Mouse (Mus musculus): ENCODE measurements at regions not wholly inside any gene's neighbourhood (a gene's known extent, or its start where the extent isn't known, plus 50 kb on each side); places are given as distances from the start of the nearest gene placed in this dataset.
"Not testable (repeated sequence)": the region's sequence is repeated elsewhere in the genome, so short reads cannot be mapped to it uniquely, and the experiment has no call there.

DNA sequence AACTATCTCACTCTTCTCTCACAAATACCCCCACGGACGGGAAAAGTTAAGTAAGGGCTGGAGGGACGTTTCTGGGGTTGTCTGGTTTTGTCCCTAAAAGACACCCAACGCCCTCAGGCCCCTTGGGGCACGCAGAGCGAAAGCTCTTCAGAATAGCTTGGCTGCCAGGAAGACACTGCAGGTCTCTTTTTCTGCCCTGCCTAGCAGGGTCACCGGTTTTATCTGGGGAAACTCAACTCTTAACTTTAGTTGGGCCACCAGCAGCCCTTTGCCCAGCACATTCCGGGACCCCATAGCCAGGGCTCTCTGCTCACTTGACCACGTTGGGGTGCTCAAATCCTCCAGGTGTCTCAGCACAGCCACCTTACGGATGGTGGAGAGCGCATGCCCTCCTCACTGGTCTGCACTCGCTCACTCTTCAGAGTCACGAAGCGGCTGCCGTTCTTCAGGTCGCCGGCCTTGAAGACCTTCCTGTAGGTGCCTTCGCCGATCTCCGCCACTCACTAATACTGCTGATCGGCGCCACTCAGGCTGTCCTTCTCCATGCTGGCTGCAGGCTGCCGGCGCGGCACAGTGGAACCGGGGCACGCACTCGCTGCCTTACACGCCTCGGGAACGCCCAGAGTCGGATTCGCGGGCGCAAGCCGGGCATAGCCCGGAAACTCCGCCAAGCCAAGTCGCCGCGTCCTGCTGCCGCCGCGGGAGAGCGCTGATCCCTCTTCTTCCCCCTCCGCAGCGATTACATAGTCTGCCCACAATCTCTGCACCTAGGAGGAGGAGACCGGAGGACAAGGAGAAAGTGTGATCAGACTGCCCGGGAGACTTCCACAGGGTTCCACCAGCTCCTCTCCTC is 83.0 kb downstream of the Ulbp1 start:
- Histone ChIP-seq H3K4me3 (ENCODE audit: insufficient read depth, low read length) (peak overlapping the region; percentile 70), H3K4me1 (ENCODE audit: control insufficient read depth, insufficient read depth, low read length) (no peaks in the 10 kb centered on the region), H3K27ac (ENCODE audit: insufficient read depth, low read depth, low read length) (no peak overlapping the region)
- TF ChIP-seq CTCF (IDR thresholded peaks at IDR 0.05; ENCODE audit: low read depth, low read length) (no peak), POLR2A (IDR thresholded peaks at IDR 0.05; ENCODE audit: borderline replicate concordance, low read depth, low read length) (no peak)

- H3K4me1 ChIP-seq (ENCODE audit: control insufficient read depth, insufficient read depth, low read length); H3K4me3 ChIP-seq (ENCODE audit: insufficient read depth, low read length): not testable (repeated sequence)
Measured at GRCm38 (mm10) chr10:7358791-7359190, 114.6 kb downstream of the Ulbp1 start.

DNA sequence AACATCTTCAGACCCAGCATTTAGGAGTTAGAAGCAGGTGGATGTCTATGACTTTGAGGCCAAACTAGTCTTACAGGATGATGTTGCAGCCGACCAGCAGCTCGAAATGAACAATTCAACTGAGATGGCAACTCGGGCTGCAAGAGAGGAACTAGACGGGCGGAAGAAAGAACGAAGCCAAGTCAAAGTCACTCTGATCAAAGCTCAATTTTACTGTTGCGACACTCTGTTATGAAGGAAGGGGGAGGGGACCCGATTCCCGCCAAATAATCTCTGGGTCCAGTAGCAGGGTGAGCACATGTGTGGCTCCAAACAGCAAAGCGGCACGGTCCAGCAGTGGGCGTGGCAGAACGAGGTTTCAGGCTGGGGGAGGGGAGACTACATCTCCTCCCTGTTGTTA is 129.1 kb downstream of the Ulbp1 start:
- H3K4me3 ChIP-seq (ENCODE audit: insufficient read depth, low read length); H3K27ac ChIP-seq (ENCODE audit: insufficient read depth, low read depth, low read length); H3K4me1 ChIP-seq (ENCODE audit: control insufficient read depth, insufficient read depth, low read length): not testable (repeated sequence)

More at GRCm38 (mm10) chr10:7358791-7359190, 114.6 kb downstream of the Ulbp1 start:
- not testable (repeated sequence) for H3K27ac ChIP-seq (ENCODE audit: insufficient read depth, low read depth, low read length)

DNA sequence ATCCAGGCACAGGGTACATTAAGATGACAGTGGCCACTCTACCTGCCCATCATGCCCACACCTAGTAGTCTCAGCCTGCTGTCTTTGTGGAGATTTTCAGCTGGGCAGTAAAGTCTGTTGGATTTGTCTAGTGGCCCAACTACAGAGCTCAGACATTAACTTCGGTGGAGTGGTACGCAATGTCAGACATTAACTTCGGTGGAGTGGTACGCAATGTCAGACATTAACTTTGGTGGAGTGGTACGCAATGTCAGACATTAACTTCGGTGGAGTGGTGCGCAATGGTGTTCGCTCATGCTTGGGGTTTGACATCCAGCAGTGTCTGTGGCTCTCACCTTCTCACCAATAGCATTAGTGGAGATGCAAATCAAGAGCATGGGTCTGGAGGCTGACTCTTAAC is 129.7 kb downstream of the Ulbp1 start:
- not testable (repeated sequence) for H3K4me3 ChIP-seq (ENCODE audit: insufficient read depth, low read length); H3K27ac ChIP-seq (ENCODE audit: insufficient read depth, low read depth, low read length); H3K4me1 ChIP-seq (ENCODE audit: control insufficient read depth, insufficient read depth, low read length)

- no peak overlapping the region for H3K4me3 ChIP-seq (ENCODE audit: insufficient read depth, low read length)
- no peaks in the 10 kb centered on the region for H3K4me1 ChIP-seq (ENCODE audit: control insufficient read depth, insufficient read depth, low read length)
- TF ChIP-seq POLR2A (IDR thresholded peaks at IDR 0.05; ENCODE audit: borderline replicate concordance, low read depth, low read length), result no peak
- peak; percentile 57 for TF ChIP-seq CTCF (IDR thresholded peaks at IDR 0.05; ENCODE audit: low read depth, low read length)
- H3K27ac ChIP-seq (ENCODE audit: insufficient read depth, low read depth, low read length), result no peak overlapping the region
Measured at GRCm38 (mm10) chr10:7333077-7333747, 121.2 kb upstream of the Cnksr3 start.

DNA sequence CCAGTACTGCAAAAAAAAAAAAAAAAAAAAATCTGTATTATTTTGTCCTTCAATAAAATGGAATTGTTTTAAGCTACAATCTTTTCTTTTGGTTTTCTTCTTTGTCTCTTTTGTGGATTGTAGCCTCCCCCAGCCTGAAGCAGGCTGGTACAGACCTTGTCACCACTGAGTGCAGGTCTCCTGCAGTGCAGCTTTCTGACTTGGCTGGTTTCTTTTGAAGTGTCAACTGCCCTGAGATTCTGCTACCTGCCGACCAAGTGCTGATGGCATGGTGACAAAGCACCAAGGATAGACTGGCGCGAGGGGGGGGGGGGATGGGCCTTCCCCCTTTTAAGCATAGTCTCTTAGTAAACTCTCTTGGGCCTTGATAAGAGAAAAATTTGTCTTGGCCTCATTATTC is 116.2 kb upstream of the Cnksr3 start:
- no peak overlapping the region for H3K27ac ChIP-seq (ENCODE audit: insufficient read depth, low read depth, low read length)
- no peak for TF ChIP-seq POLR2A (IDR thresholded peaks at IDR 0.05; ENCODE audit: borderline replicate concordance, low read depth, low read length)
- no peak for TF ChIP-seq CTCF (IDR thresholded peaks at IDR 0.05; ENCODE audit: low read depth, low read length)
- H3K4me3 ChIP-seq (ENCODE audit: insufficient read depth, low read length), result no peak overlapping the region
- H3K4me1 ChIP-seq (ENCODE audit: control insufficient read depth, insufficient read depth, low read length), result no peaks in the 10 kb centered on the region

- not testable (repeated sequence) for H3K27ac ChIP-seq (ENCODE audit: insufficient read depth, low read depth, low read length); H3K4me1 ChIP-seq (ENCODE audit: control insufficient read depth, insufficient read depth, low read length); H3K4me3 ChIP-seq (ENCODE audit: insufficient read depth, low read length)
Measured at GRCm38 (mm10) chr10:7327046-7327445, 115.0 kb upstream of the Cnksr3 start.

DNA sequence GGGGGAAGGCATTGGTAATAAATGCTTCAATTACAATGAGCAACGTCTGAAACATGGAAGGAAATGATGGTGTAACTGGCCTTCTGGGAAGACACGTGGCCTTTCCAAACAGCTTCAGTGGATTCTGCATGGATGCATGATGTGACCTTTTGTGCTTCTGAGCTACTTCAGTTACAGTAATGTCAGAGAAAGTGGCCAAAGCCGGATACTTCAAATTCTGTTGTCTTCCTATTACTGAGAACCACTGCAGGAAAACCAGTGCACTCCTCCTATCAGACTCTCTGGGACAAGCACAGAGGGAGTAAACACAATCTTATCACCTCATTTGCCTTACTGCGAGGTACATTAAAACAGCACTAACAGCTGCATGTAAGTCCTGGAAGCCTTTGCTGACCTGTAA is 113.0 kb upstream of the Cnksr3 start:
- Histone ChIP-seq H3K4me3 (ENCODE audit: insufficient read depth, low read length) (no peak overlapping the region), H3K27ac (ENCODE audit: insufficient read depth, low read depth, low read length) (no peak overlapping the region), H3K4me1 (ENCODE audit: control insufficient read depth, insufficient read depth, low read length) (no peaks in the 10 kb centered on the region)
- no peak for TF ChIP-seq CTCF (IDR thresholded peaks at IDR 0.05; ENCODE audit: low read depth, low read length)
- no peak for TF ChIP-seq POLR2A (IDR thresholded peaks at IDR 0.05; ENCODE audit: borderline replicate concordance, low read depth, low read length)

DNA sequence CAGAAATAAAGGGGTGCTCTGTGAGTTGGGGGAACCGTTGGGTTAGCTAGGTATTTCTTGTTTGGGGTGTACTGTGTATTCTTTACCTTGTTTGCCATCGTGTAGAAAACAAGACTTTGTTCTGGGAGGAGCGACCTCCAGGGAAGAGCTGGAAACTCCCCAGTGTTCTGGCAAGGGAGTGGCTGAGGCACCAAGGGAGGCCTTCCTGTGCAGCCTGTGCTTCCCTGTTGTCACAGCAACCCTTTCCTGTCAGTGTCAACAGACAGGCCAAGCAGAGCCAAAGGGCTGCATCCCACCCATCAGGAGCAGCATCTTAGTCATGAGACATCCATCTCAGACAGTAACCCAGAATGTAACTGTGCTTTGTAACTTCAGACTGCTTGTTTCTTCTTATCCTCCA is 111.2 kb upstream of the Cnksr3 start:
- H3K4me3 ChIP-seq (ENCODE audit: insufficient read depth, low read length), result no peak overlapping the region
- H3K27ac ChIP-seq (ENCODE audit: insufficient read depth, low read depth, low read length), result no peak overlapping the region
- TF ChIP-seq POLR2A (IDR thresholded peaks at IDR 0.05; ENCODE audit: borderline replicate concordance, low read depth, low read length) (no peak), CTCF (IDR thresholded peaks at IDR 0.05; ENCODE audit: low read depth, low read length) (no peak)
- H3K4me1 ChIP-seq (ENCODE audit: control insufficient read depth, insufficient read depth, low read length), result no peaks in the 10 kb centered on the region

GRCm38 (mm10) chr10:7309927-7310326 is 97.9 kb upstream of the Cnksr3 start:
- Histone ChIP-seq H3K4me3 (ENCODE audit: insufficient read depth, low read length) (no peak overlapping the region), H3K27ac (ENCODE audit: insufficient read depth, low read depth, low read length) (no peak overlapping the region), H3K4me1 (ENCODE audit: control insufficient read depth, insufficient read depth, low read length) (no peaks in the 10 kb centered on the region)
- no peak for TF ChIP-seq POLR2A (IDR thresholded peaks at IDR 0.05; ENCODE audit: borderline replicate concordance, low read depth, low read length)
- no peak for TF ChIP-seq CTCF (IDR thresholded peaks at IDR 0.05; ENCODE audit: low read depth, low read length)

DNA sequence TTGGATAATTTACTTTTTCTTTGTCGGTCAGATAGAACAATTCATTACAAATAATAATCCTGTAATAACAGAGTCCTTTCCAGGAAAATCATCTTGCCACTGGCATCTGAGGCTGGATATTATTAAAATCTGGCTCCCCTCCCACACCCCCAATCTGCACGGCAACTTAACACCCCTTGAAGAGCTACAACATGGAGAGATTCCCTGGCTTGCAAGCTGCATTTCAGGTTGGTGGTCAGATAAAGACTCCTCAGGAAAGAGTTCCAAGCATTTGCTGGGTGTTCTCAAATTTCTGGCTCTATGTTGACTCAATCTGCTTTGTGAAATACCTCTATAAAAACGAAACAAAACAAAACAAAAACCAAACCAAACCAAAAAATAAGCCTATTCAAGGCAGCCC is 93.8 kb upstream of the Cnksr3 start:
- not testable (repeated sequence) for H3K27ac ChIP-seq (ENCODE audit: insufficient read depth, low read depth, low read length); H3K4me1 ChIP-seq (ENCODE audit: control insufficient read depth, insufficient read depth, low read length); H3K4me3 ChIP-seq (ENCODE audit: insufficient read depth, low read length)
